Mouse (Mus musculus): ENCODE data around the gene Filip1l. TPM values are rescaled to one million over a fixed set of nuclear protein-coding genes. Genes with fewer than 3 reads are reported as not detected.

Gene Filip1l
- polyA plus RNA-seq, 1 experiment from 2014 or later: 35.3 TPM

GRCm38 (mm10) chr16:57356454-57356853 is 3.6 kb downstream of the Filip1l start:
- TF ChIP-seq CTCF (IDR thresholded peaks at IDR 0.05; ENCODE audit: low read depth) (no peak), EP300 (optimal IDR thresholded peaks at IDR 0.05) (no peak)
- Histone ChIP-seq H3K27me3 (ENCODE audit: control insufficient read depth, insufficient read depth, low read length) (no peaks in the 10 kb centered on the region), H3K9me3 (ENCODE audit: control insufficient read depth, low read length) (no peaks in the 10 kb centered on the region), H3K36me3 (ENCODE audit: control insufficient read depth, insufficient read depth, low read length) (no peaks in the 10 kb centered on the region), H3K9ac (ENCODE audit: low read length) (no peak overlapping the region), H3K4me2 (replicated peaks; ENCODE audit: low read depth) (no peak overlapping the region), H3K4me3 (ENCODE audit: low read depth, low read length) (no peak overlapping the region), H3K27ac (replicated peaks) (no peak overlapping the region), H3K4me1 (replicated peaks; ENCODE audit: control insufficient read depth, insufficient read depth) (no peaks in the 10 kb centered on the region)
- no peak for DNase-seq (ENCODE audit: low spot score)
- no peak for ATAC-seq (ENCODE audit: low FRiP score, low TSS enrichment)
- WGBS: 73% methylated on average over 6 of the region's 6 CpGs

- Histone ChIP-seq H3K27me3 (ENCODE audit: control insufficient read depth, insufficient read depth, low read length) (no peaks in the 10 kb centered on the region), H3K9me3 (ENCODE audit: control insufficient read depth, low read length) (no peaks in the 10 kb centered on the region), H3K36me3 (ENCODE audit: control insufficient read depth, insufficient read depth, low read length) (no peaks in the 10 kb centered on the region), H3K4me2 (replicated peaks; ENCODE audit: low read depth) (no peak overlapping the region), H3K27ac (replicated peaks) (no peak overlapping the region), H3K4me3 (ENCODE audit: low read depth, low read length) (no peak overlapping the region), H3K4me1 (replicated peaks; ENCODE audit: control insufficient read depth, insufficient read depth) (no peaks in the 10 kb centered on the region), H3K9ac (ENCODE audit: low read length) (no peak overlapping the region)
- ATAC-seq (ENCODE audit: low FRiP score, low TSS enrichment): no peak
- TF ChIP-seq CTCF (IDR thresholded peaks at IDR 0.05; ENCODE audit: low read depth) (no peak), EP300 (optimal IDR thresholded peaks at IDR 0.05) (no peak)
- no peak for DNase-seq (ENCODE audit: low spot score)
- 86% methylated on average over 6 of the region's 6 CpGs for WGBS
Observed at GRCm38 (mm10) chr16:57357011-57357410, 4.1 kb downstream of the Filip1l start.

GRCm38 (mm10) chr16:57359251-57359650 is 6.4 kb downstream of the Filip1l start:
- Histone ChIP-seq H3K36me3 (ENCODE audit: control insufficient read depth, insufficient read depth, low read length) (no peaks in the 10 kb centered on the region), H3K27me3 (ENCODE audit: control insufficient read depth, insufficient read depth, low read length) (no peaks in the 10 kb centered on the region), H3K9ac (ENCODE audit: low read length) (no peak overlapping the region), H3K9me3 (ENCODE audit: control insufficient read depth, low read length) (no peaks in the 10 kb centered on the region), H3K4me2 (replicated peaks; ENCODE audit: low read depth) (no peak overlapping the region), H3K4me3 (ENCODE audit: low read depth, low read length) (no peak overlapping the region), H3K4me1 (replicated peaks; ENCODE audit: control insufficient read depth, insufficient read depth) (no peaks in the 10 kb centered on the region), H3K27ac (replicated peaks) (no peak overlapping the region)
- ATAC-seq (ENCODE audit: low FRiP score, low TSS enrichment): no peak
- no peak for TF ChIP-seq CTCF (IDR thresholded peaks at IDR 0.05; ENCODE audit: low read depth)
- no peak for TF ChIP-seq EP300 (optimal IDR thresholded peaks at IDR 0.05)
- DNase-seq (ENCODE audit: low spot score): no peak
- 90% methylated on average over 10 of the region's 10 CpGs for WGBS

GRCm38 (mm10) chr16:57360785-57361184 is 7.9 kb downstream of the Filip1l start:
- no peaks in the 10 kb centered on the region for H3K27me3 ChIP-seq (ENCODE audit: control insufficient read depth, insufficient read depth, low read length)
- no peaks in the 10 kb centered on the region for H3K9me3 ChIP-seq (ENCODE audit: control insufficient read depth, low read length)
- no peak overlapping the region for H3K9ac ChIP-seq (ENCODE audit: low read length)
- no peak overlapping the region for H3K4me2 ChIP-seq (replicated peaks; ENCODE audit: low read depth)
- TF ChIP-seq CTCF (IDR thresholded peaks at IDR 0.05; ENCODE audit: low read depth): no peak
- no peak for TF ChIP-seq EP300 (optimal IDR thresholded peaks at IDR 0.05)
- DNase-seq (ENCODE audit: low spot score): no peak
- no peaks in the 10 kb centered on the region for H3K36me3 ChIP-seq (ENCODE audit: control insufficient read depth, insufficient read depth, low read length)
- WGBS: 87% methylated on average over 3 of the region's 3 CpGs
- no peak overlapping the region for H3K4me3 ChIP-seq (ENCODE audit: low read depth, low read length)
- ATAC-seq (ENCODE audit: low FRiP score, low TSS enrichment): no peak; the same call in 1 of the 2 replicates
- H3K4me1 ChIP-seq (replicated peaks; ENCODE audit: control insufficient read depth, insufficient read depth): no peaks in the 10 kb centered on the region
- no peak overlapping the region for H3K27ac ChIP-seq (replicated peaks)

GRCm38 (mm10) chr16:57362679-57363401 is 9.9 kb downstream of the Filip1l start:
- peak; percentile 59 for DNase-seq (ENCODE audit: low spot score)
- H3K9me3 ChIP-seq (ENCODE audit: control insufficient read depth, low read length): no peaks in the 10 kb centered on the region
- no peak overlapping the region for H3K9ac ChIP-seq (ENCODE audit: low read length)
- no peaks in the 10 kb centered on the region for H3K4me1 ChIP-seq (replicated peaks; ENCODE audit: control insufficient read depth, insufficient read depth)
- no peak overlapping the region; the same call in 1 of the 2 replicates for H3K27ac ChIP-seq (replicated peaks)
- 41% methylated on average over 18 of the region's 18 CpGs for WGBS
- no peaks in the 10 kb centered on the region for H3K27me3 ChIP-seq (ENCODE audit: control insufficient read depth, insufficient read depth, low read length)
- no peaks in the 10 kb centered on the region for H3K36me3 ChIP-seq (ENCODE audit: control insufficient read depth, insufficient read depth, low read length)
- ATAC-seq (ENCODE audit: low FRiP score, low TSS enrichment): peak; percentile 86
- no peak overlapping the region for H3K4me2 ChIP-seq (replicated peaks; ENCODE audit: low read depth)
- no peak overlapping the region for H3K4me3 ChIP-seq (ENCODE audit: low read depth, low read length)
- TF ChIP-seq CTCF (IDR thresholded peaks at IDR 0.05; ENCODE audit: low read depth) (peak; percentile 73), EP300 (optimal IDR thresholded peaks at IDR 0.05) (no peak)

- Histone ChIP-seq H3K27me3 (ENCODE audit: control insufficient read depth, insufficient read depth, low read length) (no peaks in the 10 kb centered on the region), H3K9ac (ENCODE audit: low read length) (no peak overlapping the region), H3K9me3 (ENCODE audit: control insufficient read depth, low read length) (no peaks in the 10 kb centered on the region), H3K36me3 (ENCODE audit: control insufficient read depth, insufficient read depth, low read length) (no peaks in the 10 kb centered on the region), H3K4me2 (replicated peaks; ENCODE audit: low read depth) (no peak overlapping the region), H3K4me1 (replicated peaks; ENCODE audit: control insufficient read depth, insufficient read depth) (no peaks in the 10 kb centered on the region), H3K27ac (replicated peaks) (no peak overlapping the region), H3K4me3 (ENCODE audit: low read depth, low read length) (no peak overlapping the region)
- TF ChIP-seq CTCF (IDR thresholded peaks at IDR 0.05; ENCODE audit: low read depth): no peak
- TF ChIP-seq EP300 (optimal IDR thresholded peaks at IDR 0.05): no peak
- 71% methylated on average over 7 of the region's 7 CpGs for WGBS
- no peak for DNase-seq (ENCODE audit: low spot score)
- no peak for ATAC-seq (ENCODE audit: low FRiP score, low TSS enrichment)
Observed at GRCm38 (mm10) chr16:57364498-57364897, 11.6 kb downstream of the Filip1l start.
